In the genomic region with DNA sequence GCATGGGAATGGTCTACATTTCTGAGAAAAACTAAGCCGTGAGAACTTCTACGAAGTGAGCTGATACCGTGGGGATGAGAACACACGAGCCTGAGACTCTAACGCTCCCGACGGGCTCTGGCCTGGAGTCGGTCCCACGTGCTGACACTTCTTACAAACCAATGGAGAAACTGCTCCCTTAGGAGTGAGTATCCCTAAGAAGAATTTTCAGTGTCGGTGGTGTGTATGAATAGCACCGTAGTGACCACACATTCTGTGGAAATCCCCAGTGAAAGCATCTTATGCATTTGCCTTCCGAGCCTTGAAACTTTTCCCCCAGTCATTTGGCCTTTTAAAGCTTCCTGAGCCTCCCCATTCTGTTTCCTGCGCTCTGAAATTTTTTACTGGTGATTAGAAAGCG, we compare ENCODE assay signal across 26 mouse cellular contexts. TPM values are rescaled to one million over a fixed set of nuclear protein-coding genes. Genes with fewer than 3 reads are reported as not detected.
A peak's percentile ranks its signal among the peaks of the same experiment; 100 is the strongest.
DNase-seq lines count a peak whose midpoint lies in the region; ATAC-seq and TF ChIP-seq lines count a peak whose summit lies in the region.
"Had no signal": no experiment of that assay in that cellular context is flagged by ENCODE, and none has a peak within 500 bp of the region (broad histone marks: within the 10 kb centered on the region; RNA-seq: fewer than 3 reads in every experiment).

No protein-coding gene starts in this region.

- no peak overlapping the region for H3K9ac ChIP-seq in heart, adult 2 months (ENCODE audit: low read depth, low read length)
- H3K9ac ChIP-seq in kidney, postnatal 0 days (ENCODE audit: low read depth, low read length): no peak overlapping the region
- H3K9ac ChIP-seq: embryonic facial prominence, embryonic 15.5 days; forebrain, embryonic 15.5 days; heart, embryonic 15.5 days; hindbrain, embryonic 13.5 days; liver, embryonic 15.5 days; lung, embryonic 15.5 days; neural tube, embryonic 12.5 days had no signal

- no peak overlapping the region for H3K4me2 ChIP-seq in kidney, postnatal 0 days (ENCODE audit: low read length)
- H3K4me2 ChIP-seq: embryonic facial prominence, embryonic 15.5 days; forebrain, embryonic 15.5 days; heart, embryonic 15.5 days; liver, embryonic 15.5 days; lung, embryonic 15.5 days; neural tube, embryonic 12.5 days had no signal

- no peak for TF ChIP-seq POLR2A in heart, adult 2 months (IDR thresholded peaks at IDR 0.05; ENCODE audit: insufficient read depth, low read depth, low read length)
- no peak for TF ChIP-seq POLR2A in embryonic fibroblast, embryonic 13.5 days (IDR thresholded peaks at IDR 0.05; ENCODE audit: low read depth, low read length)

- no peak for ATAC-seq in kidney, postnatal 0 days (replicated peaks; ENCODE audit: low FRiP score, low read depth)
- ATAC-seq: forebrain, embryonic 15.5 days; intestine, embryonic 16.5 days; midbrain, embryonic 16.5 days had no signal

- H3K27ac ChIP-seq in heart, adult 2 months: peak overlapping the region; percentile 75
- 0 out of 2 replicates have a peak overlapping the region, but pooled peaks have one; percentile 51 for H3K27ac ChIP-seq in kidney, postnatal 0 days
- peak overlapping the region; percentile 99 for H3K27ac ChIP-seq in embryonic fibroblast, embryonic 13.5 days (ENCODE audit: insufficient read depth, low read length)
- H3K27ac ChIP-seq: embryonic facial prominence, embryonic 10.5 days; embryonic facial prominence, embryonic 15.5 days; forebrain, embryonic 15.5 days; heart, embryonic 15.5 days; hindbrain, embryonic 13.5 days; liver, embryonic 15.5 days; midbrain, embryonic 10.5 days; neural tube, embryonic 12.5 days; stomach, postnatal 0 days had no signal

- no peak for TF ChIP-seq CTCF in heart, adult 2 months (IDR thresholded peaks at IDR 0.05)
- no peak for TF ChIP-seq CTCF in kidney, postnatal 0 days (IDR thresholded peaks at IDR 0.05; ENCODE audit: low read depth)
- TF ChIP-seq CTCF in embryonic fibroblast, embryonic 13.5 days (IDR thresholded peaks at IDR 0.05; ENCODE audit: borderline replicate concordance, insufficient read depth, low read length): no peak

- intact Hi-C loops in heart, adult 2 months (cut with DNase I): no loop called here
- intact Hi-C loops in heart, postnatal 10 days (cut with DNase I): no loop called here

- 38% methylated on average over 14 of the region's 14 CpGs for WGBS in heart, adult 2 months
- WGBS in kidney, postnatal 0 days: 68% methylated on average over 14 of the region's 14 CpGs

- peaks cover 17% of the 10 kb centered on the region for H3K4me1 ChIP-seq in heart, adult 2 months (ENCODE audit: control insufficient read depth, insufficient read depth, low read length)
- no peaks in the 10 kb centered on the region for H3K4me1 ChIP-seq in kidney, postnatal 0 days (replicated peaks; ENCODE audit: insufficient read depth, low read length)
- peaks cover 7% of the 10 kb centered on the region; the same call in 1 of the 2 replicates for H3K4me1 ChIP-seq in embryonic fibroblast, embryonic 13.5 days (ENCODE audit: control insufficient read depth, insufficient read depth, low read length)
- H3K4me1 ChIP-seq: forebrain, embryonic 15.5 days had no signal

- H3K4me3 ChIP-seq in heart, adult 2 months: no peak overlapping the region
- no peak overlapping the region for H3K4me3 ChIP-seq in kidney, postnatal 0 days (replicated peaks; ENCODE audit: low read depth, low read length)
- H3K4me3 ChIP-seq in embryonic fibroblast, embryonic 13.5 days (ENCODE audit: insufficient read depth, low read length): no peak overlapping the region
- H3K4me3 ChIP-seq: embryonic facial prominence, embryonic 10.5 days; embryonic facial prominence, embryonic 15.5 days; forebrain, embryonic 15.5 days; heart, embryonic 15.5 days; hindbrain, embryonic 13.5 days; liver, embryonic 15.5 days; lung, embryonic 15.5 days; midbrain, embryonic 10.5 days; myocyte; neural tube, embryonic 12.5 days had no signal

- H3K27me3 ChIP-seq in heart, adult 2 months (ENCODE audit: control insufficient read depth, insufficient read depth, low read length): no peaks in the 10 kb centered on the region
- H3K27me3 ChIP-seq in kidney, postnatal 0 days (ENCODE audit: insufficient read depth, low read length): no peaks in the 10 kb centered on the region
- H3K27me3 ChIP-seq: embryonic facial prominence, embryonic 15.5 days; forebrain, embryonic 15.5 days; heart, embryonic 15.5 days; hindbrain, embryonic 13.5 days; lung, embryonic 15.5 days; neural tube, embryonic 12.5 days had no signal

- TF ChIP-seq EP300 in heart, adult 2 months (IDR thresholded peaks at IDR 0.05; ENCODE audit: insufficient read depth, low read depth, low read length): no peak

- peaks cover 11% of the 10 kb centered on the region for H3K36me3 ChIP-seq in heart, adult 2 months (ENCODE audit: control insufficient read depth, insufficient read depth, low read length)
- H3K36me3 ChIP-seq in kidney, postnatal 0 days (ENCODE audit: insufficient read depth, low read length): no peaks in the 10 kb centered on the region
- H3K36me3 ChIP-seq: embryonic facial prominence, embryonic 10.5 days; embryonic facial prominence, embryonic 15.5 days; forebrain, embryonic 15.5 days; heart, embryonic 15.5 days; hindbrain, embryonic 13.5 days; liver, embryonic 15.5 days; lung, embryonic 15.5 days; midbrain, embryonic 10.5 days; neural tube, embryonic 12.5 days had no signal

- no peaks in the 10 kb centered on the region for H3K9me3 ChIP-seq in kidney, postnatal 0 days (replicated peaks; ENCODE audit: low read length)
- H3K9me3 ChIP-seq: forebrain, embryonic 15.5 days; heart, embryonic 15.5 days; liver, embryonic 15.5 days had no signal

- no peak for DNase-seq in heart, adult 2 months
- no peak for DNase-seq in heart, postnatal 10 days
- DNase-seq in kidney, postnatal 0 days (ENCODE audit: low spot score): no peak
- DNase-seq in kidney, adult 18-20 months: no peak
- DNase-seq in Muller cell, postnatal 12 days (ENCODE audit: inconsistent ontology term): peak; percentile 46
- no peak for DNase-seq in embryo, embryonic 11 days
- DNase-seq: cerebellum, adult 11-12 months; cerebellum, postnatal 10 days; heart, postnatal 4 days; kidney, postnatal 14 days; liver; right cerebral cortex, adult 18-20 months had no signal

- H3K79me2 ChIP-seq in heart, adult 2 months (replicated peaks; ENCODE audit: control insufficient read depth, insufficient read depth, low read length): no peaks in the 10 kb centered on the region

RNA-seq across cellular contexts. Expression of gene Plpp1, which starts 27.7 kb away (rescaled TPM):
- 10 to 100 TPM; 51.5 to 51.6 TPM for total RNA-seq in heart, adult 2 months (2021)
- polyA plus RNA-seq in heart, adult 2 months (2012; rRNA removed): 70.0 and 106 TPM in 2 replicates
- 10 to 100 TPM; 89.0 to 90.0 TPM for total RNA-seq in heart, postnatal 10 days (2021)
- 135 TPM in 2 replicates for polyA plus RNA-seq in kidney, postnatal 0 days (2015; fragmentation: Nextera tagmentation; extraction: Ambion mirVana)
- polyA plus RNA-seq in embryonic fibroblast, embryonic 13.5 days (2011; ENCODE audit: insufficient read length, low read depth, missing spikeins): 175 and 205 TPM in 2 replicates
